Mouse (Mus musculus): ENCODE measurements around the gene Best2.

DNA sequence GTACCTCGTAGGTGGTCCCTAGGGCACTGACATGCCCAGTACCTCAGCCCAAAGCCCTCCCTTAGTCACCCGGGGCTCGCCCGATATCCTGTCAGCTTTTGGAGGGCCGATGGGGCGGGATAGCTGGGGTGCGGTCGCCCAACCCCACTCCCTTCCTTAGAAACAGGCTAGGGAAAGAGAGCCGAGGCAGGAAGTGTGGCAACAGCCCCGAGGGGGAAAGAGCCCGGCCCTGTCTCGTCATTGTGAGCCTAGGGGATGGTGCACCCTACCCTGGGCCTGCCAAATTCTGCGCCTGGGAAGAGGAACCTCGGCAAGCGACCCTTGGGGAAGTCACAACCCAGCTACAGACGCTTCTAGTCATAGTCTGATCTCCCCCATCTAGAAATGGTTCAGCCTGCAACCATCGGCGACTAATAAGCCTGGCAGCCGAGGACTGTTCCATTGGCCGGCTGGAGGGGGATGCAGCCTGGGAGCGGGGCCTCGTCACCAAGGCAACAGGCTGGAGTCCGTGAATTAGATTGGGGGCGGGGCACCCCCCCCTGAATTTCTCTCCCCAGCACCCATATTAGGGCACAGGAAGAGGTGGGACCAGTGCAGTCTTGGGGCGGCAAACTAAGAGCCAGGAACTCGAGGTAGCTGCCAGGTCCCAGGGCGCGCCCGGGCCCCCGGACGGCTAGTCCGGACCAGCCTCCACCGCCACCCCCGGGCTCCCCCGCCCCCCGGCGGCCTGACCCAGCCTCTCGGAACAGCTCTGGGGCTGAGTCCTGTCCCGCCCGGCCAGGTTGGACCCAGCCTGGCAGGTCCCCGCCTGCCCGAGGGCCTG, 34.5 kb downstream of the Best2 start:
- TF ChIP-seq CTCF (IDR thresholded peaks at IDR 0.05) (no peak), EP300 (IDR thresholded peaks at IDR 0.05; ENCODE audit: insufficient read depth, low read depth, low read length) (no peak)

Measured in heart, adult 2 months (tissue).